Mouse (Mus musculus): ENCODE data around the gene Gria1.

- TF ChIP-seq MAX (IDR thresholded peaks at IDR 0.05) (no peak), CTCF (IDR thresholded peaks at IDR 0.05; ENCODE audit: control insufficient read depth, insufficient read depth, insufficient read length) (no peak)
Observed at GRCm38 (mm10) chr11:57004611-57005010, 6.6 kb upstream of the Gria1 start.
